Mouse (Mus musculus) myocyte (in vitro differentiated cells): ENCODE measurements around the gene Scg3.
"Not testable (repeated sequence)": the region's sequence is repeated elsewhere in the genome, so short reads cannot be mapped to it uniquely, and the experiment has no call there.

Experiments used
- POLR2A ChIP-seq: IDR thresholded peaks from one replicate; pipeline ENCODE4 v1.6.1; 2011; ENCODE audit warnings: low read depth, mild to moderate bottlenecking, control low read depth, moderate library complexity; ENCODE audit not compliant: insufficient read length
- SRF ChIP-seq: IDR thresholded peaks from one replicate; pipeline ENCODE4 v1.6.1; 2011; ENCODE audit warnings: low read depth; ENCODE audit not compliant: control insufficient read depth, insufficient read length

GRCm38 (mm10) chr9:75619761-75620160 lies 64.1 kb downstream of the Scg3 start:
- TF ChIP-seq SRF, POLR2A: not testable (repeated sequence)
